Mouse (Mus musculus) midbrain, embryonic 13.5 days (tissue): ENCODE measurements around the gene Chpf2. TPM values are rescaled to one million over a fixed set of nuclear protein-coding genes. Genes with fewer than 3 reads are reported as not detected.

Source experiments
- ATAC-seq: fragments of 200-750 bp; cut with Nextera tagmentation; 2 replicates; pipeline ENCODE4 v1.8.0; 2017; ENCODE audit warnings: mild to moderate bottlenecking, moderate TSS enrichment, moderate library complexity
- H3K27ac ChIP-seq: fragments of 300-500 bp; sonication (generic); 2 replicates; pipeline ENCODE4 v1.5.1; 2015; ENCODE audit warnings: inconsistent platforms, mild to moderate bottlenecking, moderate library complexity
- H3K27me3 ChIP-seq: fragments of 300-500 bp; sonication (generic); 2 replicates; pipeline ENCODE4 v1.6.1; 2015; ENCODE audit warnings: mild to moderate bottlenecking, inconsistent platforms
- H3K36me3 ChIP-seq: fragments of 300-500 bp; sonication (generic); 2 replicates; pipeline ENCODE4 v1.6.1; 2015; ENCODE audit warnings: mild to moderate bottlenecking, inconsistent platforms
- H3K4me1 ChIP-seq: fragments of 300-500 bp; sonication (generic); replicated peaks from 2 replicates; pipeline ENCODE4 v1.6.1; 2015; ENCODE audit warnings: inconsistent platforms
- H3K4me2 ChIP-seq: fragments of 300-500 bp; sonication (generic); replicated peaks from 2 replicates; pipeline ENCODE4 v1.6.1; 2015; ENCODE audit warnings: moderate library complexity, mild to moderate bottlenecking, inconsistent platforms
- H3K4me3 ChIP-seq: fragments of 300-500 bp; sonication (generic); replicated peaks from 2 replicates; pipeline ENCODE4 v1.5.1; 2015; ENCODE audit warnings: mild to moderate bottlenecking, inconsistent platforms
- H3K9ac ChIP-seq: fragments of 300-500 bp; sonication (generic); replicated peaks from 2 replicates; pipeline ENCODE4 v1.6.1; 2015; ENCODE audit warnings: mild to moderate bottlenecking, inconsistent platforms
- H3K9me3 ChIP-seq: fragments of 300-500 bp; sonication (generic); 2 replicates; pipeline ENCODE4 v1.6.1; 2016; ENCODE audit warnings: mild to moderate bottlenecking, inconsistent platforms
- WGBS: fragments of 180-500 bp; shearing (Covaris S2); methylation state at CpG from one replicate; pipeline ENCODE4 v1.1.7; 2015; 5-methylcytosine and 5-hydroxymethylcytosine counted together
- polyA plus RNA-seq: library from polyadenylated mRNA; unstranded; fragments of >200 nt; fragmentation: Nextera tagmentation; extraction: Ambion mirVana; gene quantifications from 2 replicates; pipeline ENCODE4 v1.2.1, GENCODE M21; 2015

The Chpf2 gene
- polyA plus RNA-seq, 1 experiment from 2014 or later, result 18.6 TPM

DNA sequence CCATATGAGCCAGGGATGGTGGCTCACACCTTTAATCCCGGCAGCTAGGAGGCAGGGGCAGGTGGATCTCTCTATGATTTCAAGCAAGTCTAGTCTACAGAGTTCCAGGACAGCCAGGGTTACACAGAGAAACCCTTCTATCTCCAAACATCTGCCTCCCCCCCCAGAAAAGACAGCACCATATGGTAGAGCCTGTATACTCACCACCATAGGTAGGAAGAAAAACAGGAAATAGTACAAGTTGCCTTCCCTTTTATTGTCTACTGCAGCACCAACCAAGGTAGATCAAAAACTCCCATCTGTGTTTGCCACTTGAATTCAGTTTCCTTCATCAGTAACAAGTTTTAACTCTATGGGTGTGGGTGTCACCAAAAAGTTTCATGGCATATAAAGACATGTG is 10.6 kb upstream of the Chpf2 start:
- WGBS, result 93% methylated on average over 1 of the region's 1 CpGs
- H3K4me1 ChIP-seq, result peaks cover 23% of the 10 kb centered on the region
- H3K9ac ChIP-seq, result peak overlapping the region; percentile 84
- no peaks in the 10 kb centered on the region for H3K9me3 ChIP-seq
- no peaks in the 10 kb centered on the region for H3K27me3 ChIP-seq
- peak overlapping the region; percentile 78 for H3K4me3 ChIP-seq
- no peak overlapping the region for H3K27ac ChIP-seq
- peak overlapping the region; percentile 95 for H3K4me2 ChIP-seq
- H3K36me3 ChIP-seq, result peaks cover 45% of the 10 kb centered on the region
- no peak for ATAC-seq

DNA sequence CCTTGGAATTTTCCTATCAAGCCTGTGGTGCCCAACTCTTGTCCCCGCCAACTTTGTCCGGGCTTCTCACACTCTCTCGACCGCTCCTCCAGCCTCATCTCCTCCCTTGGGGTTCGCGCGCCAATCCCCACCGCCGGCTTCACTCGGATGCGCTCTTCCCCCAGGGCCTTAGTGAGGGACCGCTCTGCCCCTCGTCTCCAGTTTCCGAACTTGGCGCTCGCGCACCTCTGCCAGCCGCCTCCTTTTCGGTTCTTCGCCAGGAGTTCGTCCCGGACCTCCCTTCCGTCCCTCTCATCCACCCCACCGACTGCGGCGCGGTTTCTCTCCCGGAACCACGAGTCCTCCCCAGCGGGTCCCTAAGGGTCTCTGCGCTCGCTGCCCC is 9.7 kb upstream of the Chpf2 start:
- H3K4me2 ChIP-seq, result peak overlapping the region; percentile 95
- H3K9me3 ChIP-seq, result no peaks in the 10 kb centered on the region
- H3K36me3 ChIP-seq, result peaks cover 36% of the 10 kb centered on the region
- H3K9ac ChIP-seq, result peak overlapping the region; percentile 84
- H3K27ac ChIP-seq, result peak overlapping the region; percentile 84
- H3K4me3 ChIP-seq, result peak overlapping the region; percentile 78
- peaks cover 23% of the 10 kb centered on the region for H3K4me1 ChIP-seq
- H3K27me3 ChIP-seq, result no peaks in the 10 kb centered on the region
- ATAC-seq, result peak; percentile 44
- WGBS, result under 1% methylated on average over 32 of the region's 32 CpGs

DNA sequence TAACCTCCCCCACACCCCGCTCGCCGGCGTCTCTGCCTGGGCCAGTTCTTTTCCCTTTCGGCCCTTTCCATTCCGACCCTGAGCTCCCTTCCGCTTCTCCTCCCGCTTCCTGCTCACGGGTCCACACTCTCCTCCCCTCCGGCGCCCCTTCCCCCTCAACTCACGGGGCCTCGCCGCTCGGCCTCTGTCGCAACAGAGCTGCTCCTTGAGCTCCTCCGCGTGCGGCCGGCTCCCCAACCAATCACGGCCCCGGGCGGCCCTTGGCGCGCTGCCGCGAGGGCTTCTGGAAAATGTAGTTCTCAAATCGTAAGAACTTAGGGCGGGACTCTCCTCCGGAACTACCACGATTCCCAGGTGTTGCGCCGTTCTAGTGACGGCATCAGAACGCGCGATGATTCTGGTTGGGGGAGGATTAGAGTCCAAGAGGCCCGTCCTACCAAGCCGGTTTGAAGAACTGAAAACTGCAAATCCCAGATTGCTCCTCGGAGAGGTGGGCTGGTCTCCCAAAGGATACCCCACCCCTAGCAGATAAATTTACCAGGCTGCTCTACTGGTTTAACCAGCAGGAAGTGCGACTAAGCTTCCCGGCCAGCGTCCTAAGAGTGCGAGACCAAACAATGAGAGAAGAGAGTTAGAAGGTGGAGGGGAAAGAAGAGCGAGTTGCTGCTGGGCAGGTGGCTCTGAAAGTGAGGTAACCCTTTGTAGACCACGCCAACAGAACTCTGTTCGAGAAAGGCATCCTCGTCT is 9.2 kb upstream of the Chpf2 start, which contains the start of gene Abcf2:
Gene Abcf2 (minus strand): TSS at position 285 of the 747 bp plus-strand sequence.
- Histone ChIP-seq H3K4me2 (peak within 1 kb of the TSS; percentile 95), H3K4me3 (peak within 1 kb of the TSS; percentile 78), H3K36me3 (peaks cover 31% of the 10 kb centered on the region), H3K9ac (peak within 1 kb of the TSS; percentile 84), H3K9me3 (no peaks in the 10 kb centered on the region), H3K27me3 (no peaks in the 10 kb centered on the region), H3K27ac (peak within 1 kb of the TSS; percentile 84), H3K4me1 (peaks cover 23% of the 10 kb centered on the region)
- under 1% methylated on average over 48 of the region's 48 CpGs for WGBS
- ATAC-seq, result peak; percentile 98

DNA sequence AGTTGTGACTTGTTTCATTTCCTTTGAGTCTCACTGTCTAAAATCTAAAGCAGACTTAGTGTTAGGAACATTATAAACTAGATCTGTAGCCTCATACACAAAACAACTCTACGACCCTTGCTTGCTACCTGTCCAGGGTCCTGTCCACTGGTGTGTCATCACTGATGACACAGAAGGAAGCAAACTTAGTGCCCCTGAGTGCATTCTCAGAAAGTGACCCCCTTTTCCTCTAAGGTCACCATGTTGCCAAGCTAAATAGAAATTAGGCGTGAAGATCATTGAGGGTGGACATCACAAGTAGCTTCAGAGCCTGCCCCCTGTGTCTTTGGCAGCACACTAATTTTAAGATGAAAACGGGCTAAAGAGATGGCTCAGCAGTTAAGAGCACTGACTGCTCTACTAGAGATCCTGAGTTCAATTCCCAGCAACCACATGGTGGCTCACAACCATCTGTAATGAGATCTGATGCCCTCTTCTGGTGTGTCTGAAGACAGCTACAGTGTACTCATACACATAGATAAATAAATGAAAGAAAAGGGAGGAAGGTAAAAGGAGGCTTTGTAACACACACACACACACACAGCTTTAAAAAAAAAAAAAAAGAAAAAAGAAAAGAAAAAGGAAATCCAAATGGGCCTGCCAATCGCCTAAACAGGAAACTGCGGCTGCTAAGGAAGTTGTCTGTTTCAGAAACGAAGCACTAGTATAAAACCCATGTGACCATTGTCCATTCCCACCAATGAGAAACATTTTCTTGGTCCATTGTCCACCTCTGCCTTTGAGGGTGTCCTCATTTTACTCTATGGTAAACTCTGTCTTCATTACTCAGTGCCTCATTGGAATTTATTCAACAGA is 8.2 kb upstream of the Chpf2 start:
- Histone ChIP-seq H3K27me3 (no peaks in the 10 kb centered on the region), H3K9ac (peak overlapping the region; percentile 57; the same call in 1 of the 2 replicates), H3K4me2 (peak overlapping the region; percentile 62), H3K36me3 (peaks cover 21% of the 10 kb centered on the region), H3K27ac (peak overlapping the region; percentile 74), H3K9me3 (no peaks in the 10 kb centered on the region), H3K4me1 (peaks cover 23% of the 10 kb centered on the region), H3K4me3 (peak overlapping the region; percentile 78)
- ATAC-seq, result no peak
- WGBS, result 77% methylated on average over 6 of the region's 6 CpGs

DNA sequence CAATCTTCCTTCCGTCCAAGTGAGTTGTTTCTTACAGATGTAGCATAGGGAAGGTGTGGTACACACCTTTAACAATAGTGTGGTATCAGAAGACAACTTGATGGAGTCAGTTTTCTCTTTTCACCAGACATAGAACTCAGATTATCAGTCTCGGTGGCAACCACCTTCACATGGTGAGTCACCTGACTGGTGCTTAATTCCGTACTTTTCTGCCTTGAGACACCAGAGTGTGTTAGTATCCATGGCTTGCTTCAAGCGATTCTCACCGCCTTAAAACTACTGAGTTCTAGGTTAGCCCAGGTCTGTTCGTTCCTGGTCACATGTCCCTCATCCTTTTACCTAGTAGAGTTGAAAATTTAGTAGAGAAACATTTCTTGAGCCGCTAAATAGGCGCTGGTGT is 435 bp upstream of the Chpf2 start:
- ATAC-seq, result peak; percentile 44
- no peaks in the 10 kb centered on the region for H3K9me3 ChIP-seq
- peak overlapping the region; percentile 83 for H3K27ac ChIP-seq
- WGBS, result 11% methylated on average over 8 of the region's 8 CpGs
- H3K9ac ChIP-seq, result peak overlapping the region; percentile 81
- H3K4me2 ChIP-seq, result peak overlapping the region; percentile 98
- peaks cover 30% of the 10 kb centered on the region for H3K36me3 ChIP-seq
- 0 out of 2 replicates have a peak, but pooled peaks cover 3% of the 10 kb centered on the region for H3K27me3 ChIP-seq
- H3K4me1 ChIP-seq, result peaks cover 34% of the 10 kb centered on the region
- H3K4me3 ChIP-seq, result peak overlapping the region; percentile 86

DNA sequence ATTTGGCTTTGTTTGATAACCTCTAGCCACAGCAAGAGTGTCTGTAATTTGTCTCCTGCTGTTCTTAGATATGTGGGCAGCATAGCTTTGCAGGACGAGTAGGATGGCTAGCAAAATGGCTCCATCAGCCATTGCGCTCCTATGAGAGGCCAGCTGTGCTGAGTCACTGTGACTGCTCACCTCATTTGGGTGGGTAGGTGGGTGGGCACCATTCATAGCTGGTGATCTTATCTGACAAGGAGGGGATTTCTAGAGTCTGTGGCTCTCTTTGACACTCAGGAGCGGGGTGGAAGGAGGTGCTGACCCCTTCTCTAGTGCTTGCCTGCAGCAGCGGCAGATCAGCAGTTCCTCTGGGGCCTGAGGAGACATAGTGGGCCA is 648 bp downstream of the Chpf2 start:
- peak overlapping the region; percentile 83 for H3K27ac ChIP-seq
- WGBS, result 33% methylated on average over 4 of the region's 4 CpGs
- H3K36me3 ChIP-seq, result peaks cover 41% of the 10 kb centered on the region
- peak overlapping the region; percentile 81 for H3K9ac ChIP-seq
- ATAC-seq, result peak; percentile 28
- H3K4me3 ChIP-seq, result peak overlapping the region; percentile 86
- no peaks in the 10 kb centered on the region for H3K9me3 ChIP-seq
- 0 out of 2 replicates have a peak, but pooled peaks cover 6% of the 10 kb centered on the region for H3K27me3 ChIP-seq
- H3K4me2 ChIP-seq, result peak overlapping the region; percentile 98
- H3K4me1 ChIP-seq, result peaks cover 43% of the 10 kb centered on the region

DNA sequence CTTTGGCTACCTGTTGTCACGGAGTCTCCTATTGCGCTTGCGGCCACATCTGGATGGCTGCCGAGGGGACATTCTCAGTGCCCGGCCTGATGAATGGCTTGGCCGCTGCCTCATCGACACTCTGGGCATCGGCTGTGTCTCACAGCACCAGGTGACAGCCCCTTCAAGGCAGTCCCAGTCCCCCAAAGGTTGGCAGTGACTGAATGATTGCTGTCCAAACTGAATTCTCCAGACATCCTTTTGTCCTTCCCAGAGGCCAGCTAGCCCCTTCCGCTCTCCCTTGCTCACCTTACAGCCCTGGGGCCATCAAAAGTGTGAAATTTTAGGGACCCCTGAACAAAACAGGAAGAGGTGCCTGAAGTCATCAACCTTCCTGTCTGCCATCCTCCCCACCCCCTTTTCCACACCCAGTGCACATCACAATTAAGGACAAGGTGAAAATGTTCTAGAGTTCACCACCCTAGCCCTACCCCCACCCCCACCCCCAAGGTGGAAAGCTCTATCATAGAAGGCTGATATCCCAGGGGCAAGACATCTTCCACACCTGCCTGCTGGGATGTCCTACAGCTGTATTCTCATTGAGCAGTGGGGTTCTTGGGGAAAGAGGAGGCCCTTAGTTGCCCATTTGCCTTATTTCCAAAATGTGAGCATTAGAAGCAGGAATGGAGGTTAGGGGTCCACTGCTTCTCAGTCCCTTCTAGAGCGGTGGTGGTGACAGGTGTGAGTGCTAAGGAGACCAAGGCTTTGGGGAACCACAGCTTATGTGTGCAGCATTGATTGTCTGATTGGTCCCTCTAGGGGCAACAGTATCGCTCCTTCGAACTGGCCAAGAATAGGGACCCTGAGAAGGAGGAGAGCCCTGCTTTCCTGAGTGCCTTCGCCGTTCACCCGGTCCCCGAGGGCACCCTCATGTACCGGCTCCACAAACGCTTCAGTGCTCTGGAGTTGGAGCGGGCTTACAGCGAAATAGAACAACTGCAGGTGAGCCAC is 3.3 kb downstream of the Chpf2 start:
- 90% methylated on average over 20 of the region's 20 CpGs for WGBS
- peaks cover 67% of the 10 kb centered on the region for H3K36me3 ChIP-seq
- no peak overlapping the region for H3K27ac ChIP-seq
- H3K4me3 ChIP-seq, result no peak overlapping the region
- no peak overlapping the region; the same call in 1 of the 2 replicates for H3K9ac ChIP-seq
- H3K9me3 ChIP-seq, result no peaks in the 10 kb centered on the region
- H3K27me3 ChIP-seq, result 0 out of 2 replicates have a peak, but pooled peaks cover 3% of the 10 kb centered on the region
- no peak for ATAC-seq
- H3K4me2 ChIP-seq, result no peak overlapping the region
- peaks cover 48% of the 10 kb centered on the region for H3K4me1 ChIP-seq

DNA sequence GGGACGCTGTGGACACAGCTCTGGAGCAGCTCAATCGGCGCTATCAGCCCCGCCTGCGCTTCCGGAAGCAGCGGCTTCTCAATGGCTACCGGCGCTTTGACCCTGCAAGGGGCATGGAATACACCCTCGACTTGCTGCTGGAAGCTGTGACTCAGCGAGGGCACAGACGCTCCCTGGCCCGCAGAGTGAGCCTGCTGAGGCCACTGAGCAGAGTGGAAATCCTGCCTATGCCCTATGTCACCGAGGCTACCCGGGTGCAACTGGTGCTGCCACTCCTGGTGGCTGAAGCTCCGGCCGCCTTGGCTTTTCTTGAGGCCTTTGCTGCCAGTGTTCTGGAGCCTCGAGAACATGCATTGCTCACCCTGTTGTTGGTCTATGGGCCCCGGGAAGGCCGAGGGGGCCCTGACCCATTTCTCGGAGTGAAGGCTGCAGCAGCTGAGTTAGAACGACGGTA is 4.8 kb downstream of the Chpf2 start:
- H3K27ac ChIP-seq, result no peak overlapping the region
- peaks cover 78% of the 10 kb centered on the region for H3K36me3 ChIP-seq
- peak overlapping the region; percentile 48 for H3K9ac ChIP-seq
- H3K4me2 ChIP-seq, result no peak overlapping the region; the same call in 1 of the 2 replicates
- WGBS, result 21% methylated on average over 23 of the region's 23 CpGs
- 0 out of 2 replicates have a peak, but pooled peaks cover 3% of the 10 kb centered on the region for H3K27me3 ChIP-seq
- no peak overlapping the region for H3K4me3 ChIP-seq
- peaks cover 55% of the 10 kb centered on the region for H3K4me1 ChIP-seq
- no peaks in the 10 kb centered on the region for H3K9me3 ChIP-seq
- ATAC-seq, result no peak

DNA sequence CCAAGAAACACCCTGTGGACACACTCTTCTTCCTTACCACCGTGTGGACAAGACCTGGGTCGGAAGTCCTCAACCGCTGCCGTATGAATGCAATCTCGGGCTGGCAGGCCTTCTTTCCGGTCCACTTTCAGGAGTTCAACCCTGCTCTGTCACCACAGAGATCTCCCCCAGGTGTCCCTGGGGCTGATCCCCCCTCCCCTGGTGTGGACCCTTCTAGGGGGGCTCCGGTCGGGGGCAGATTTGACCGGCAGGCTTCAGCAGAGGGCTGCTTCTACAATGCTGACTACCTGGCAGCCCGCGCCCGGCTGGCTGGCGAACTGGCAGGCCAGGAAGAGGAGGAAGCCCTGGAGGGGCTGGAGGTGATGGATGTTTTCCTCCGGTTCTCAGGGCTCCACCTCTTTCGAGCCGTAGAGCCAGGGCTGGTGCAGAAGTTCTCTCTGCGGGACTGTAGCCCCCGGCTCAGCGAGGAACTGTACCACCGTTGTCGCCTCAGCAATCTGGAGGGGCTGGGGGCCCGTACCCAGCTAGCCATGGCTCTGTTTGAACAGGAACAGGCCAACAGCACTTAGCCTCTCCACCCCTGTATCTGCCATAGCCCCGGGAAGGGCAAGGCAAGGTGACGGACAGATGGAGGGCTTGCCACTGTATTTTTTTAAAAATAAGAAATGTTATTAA is 5.4 kb downstream of the Chpf2 start:
- WGBS, result 60% methylated on average over 21 of the region's 24 CpGs
- no peaks in the 10 kb centered on the region for H3K9me3 ChIP-seq
- H3K27me3 ChIP-seq, result 0 out of 2 replicates have a peak, but pooled peaks cover 3% of the 10 kb centered on the region
- peaks cover 62% of the 10 kb centered on the region for H3K4me1 ChIP-seq
- no peak overlapping the region for H3K4me3 ChIP-seq
- H3K4me2 ChIP-seq, result no peak overlapping the region
- H3K36me3 ChIP-seq, result peaks cover 78% of the 10 kb centered on the region
- no peak for ATAC-seq
- H3K9ac ChIP-seq, result peak overlapping the region; percentile 48
- H3K27ac ChIP-seq, result no peak overlapping the region

DNA sequence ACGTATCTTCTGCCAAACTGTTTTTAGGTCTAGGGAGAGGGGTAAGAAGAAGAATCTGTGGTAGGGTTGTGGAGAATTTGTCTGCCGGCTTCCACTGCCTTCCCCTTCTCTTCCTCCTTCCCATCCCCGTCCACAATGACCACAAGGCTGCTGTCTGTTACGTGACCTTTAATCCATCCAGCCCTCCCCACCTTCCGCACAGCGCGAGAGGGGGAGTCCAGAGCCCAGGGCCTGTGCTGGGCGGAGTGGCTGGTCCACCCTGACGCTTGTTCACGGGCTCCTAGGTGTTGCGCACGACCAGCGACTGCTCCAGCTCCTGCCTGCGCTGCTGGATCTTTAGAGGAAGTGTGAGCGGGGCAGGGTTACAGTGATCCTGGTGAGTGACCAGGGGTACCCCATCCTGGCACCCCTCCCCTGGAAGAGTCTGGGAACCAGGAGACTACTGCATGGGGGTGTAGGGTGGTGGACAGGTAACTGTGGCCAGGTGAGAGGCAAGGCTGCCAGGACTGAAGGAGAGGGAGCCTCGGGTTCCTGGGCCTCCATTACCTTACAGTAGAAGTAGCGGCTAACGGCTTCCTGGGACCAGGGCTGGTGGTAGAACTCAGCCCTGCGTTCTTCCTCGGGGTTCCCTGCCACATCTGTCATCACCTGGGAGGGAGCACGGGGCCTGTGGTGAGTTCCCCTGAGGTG is 6.1 kb downstream of the Chpf2 start:
- Histone ChIP-seq H3K27ac (no peak overlapping the region), H3K36me3 (peaks cover 78% of the 10 kb centered on the region), H3K4me3 (no peak overlapping the region), H3K4me2 (no peak overlapping the region), H3K4me1 (peaks cover 59% of the 10 kb centered on the region), H3K27me3 (0 out of 2 replicates have a peak, but pooled peaks cover 3% of the 10 kb centered on the region), H3K9ac (peak overlapping the region; percentile 16; the same call in 1 of the 2 replicates), H3K9me3 (no peaks in the 10 kb centered on the region)
- WGBS, result 61% methylated on average over 21 of the region's 21 CpGs
- no peak for ATAC-seq
